Mouse (Mus musculus) ES-E14 (cell line): ENCODE measurements around the gene Nme7.

ENCODE experiments used
- CHD2 ChIP-seq: IDR thresholded peaks from 2 replicates; pipeline ENCODE4 v1.6.1; 2014; ENCODE audit warnings: mild to moderate bottlenecking, low read depth, low read length, inconsistent platforms
- MAFK ChIP-seq: IDR thresholded peaks from 2 replicates; pipeline ENCODE4 v1.6.1; 2014; ENCODE audit warnings: mild to moderate bottlenecking, low read depth, low read length, inconsistent platforms; ENCODE audit not compliant: insufficient read depth
- ZC3H11A ChIP-seq: IDR thresholded peaks from 2 replicates; pipeline ENCODE4 v1.6.1; 2012; ENCODE audit warnings: low read depth, mild to moderate bottlenecking, inconsistent platforms, low read length, borderline replicate concordance
- ZNF384 ChIP-seq: IDR thresholded peaks from 2 replicates; pipeline ENCODE4 v1.6.1; 2012; ENCODE audit warnings: low read depth, low read length, inconsistent platforms

DNA sequence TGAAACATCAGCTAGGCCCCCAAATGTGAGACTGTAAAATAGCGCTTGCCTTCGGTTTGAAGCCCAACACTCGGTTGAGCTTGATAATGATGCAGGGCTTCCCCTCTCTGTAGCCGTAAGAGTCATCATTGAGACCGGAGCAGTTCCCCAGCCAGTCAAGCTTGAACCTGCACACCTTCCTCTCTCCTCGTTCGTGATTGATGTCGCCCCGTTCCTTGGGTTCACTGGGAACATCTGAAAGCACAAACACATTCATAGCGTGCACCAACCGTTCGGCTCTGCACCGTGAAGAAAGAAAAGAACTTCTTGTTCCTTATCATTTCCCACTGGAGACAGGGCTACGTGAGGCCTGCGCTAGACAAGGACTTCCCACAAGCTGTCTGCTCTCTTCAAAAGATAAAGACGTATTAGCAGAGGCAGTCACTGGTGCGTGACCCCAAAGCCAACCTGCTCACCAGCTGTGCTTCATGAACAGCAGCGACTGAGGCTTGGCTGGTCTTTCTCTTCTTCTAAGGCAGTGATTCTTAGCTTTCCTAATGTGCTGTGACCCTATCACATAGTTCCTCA lies 137.6 kb downstream of the Nme7 start:
- TF ChIP-seq MAFK (no peak), CHD2 (no peak), ZNF384 (no peak), ZC3H11A (no peak)
